Mouse (Mus musculus) lung, adult 2 months (tissue): ENCODE results near the gene Pla2g12a.

Experiments used
- CTCF ChIP-seq: fragments of 200-500 bp; IDR thresholded peaks from 2 replicates; pipeline ENCODE4 v1.5.1; 2011; ENCODE audit warnings: mild to moderate bottlenecking, low read length, control low read depth; ENCODE audit not compliant: insufficient read depth
- POLR2A ChIP-seq: fragments of 200-500 bp; IDR thresholded peaks from 2 replicates; pipeline ENCODE4 v1.6.1; 2011; ENCODE audit warnings: low read depth, mild to moderate bottlenecking, control low read depth, low read length, borderline replicate concordance; ENCODE audit errors: extremely low read depth

DNA sequence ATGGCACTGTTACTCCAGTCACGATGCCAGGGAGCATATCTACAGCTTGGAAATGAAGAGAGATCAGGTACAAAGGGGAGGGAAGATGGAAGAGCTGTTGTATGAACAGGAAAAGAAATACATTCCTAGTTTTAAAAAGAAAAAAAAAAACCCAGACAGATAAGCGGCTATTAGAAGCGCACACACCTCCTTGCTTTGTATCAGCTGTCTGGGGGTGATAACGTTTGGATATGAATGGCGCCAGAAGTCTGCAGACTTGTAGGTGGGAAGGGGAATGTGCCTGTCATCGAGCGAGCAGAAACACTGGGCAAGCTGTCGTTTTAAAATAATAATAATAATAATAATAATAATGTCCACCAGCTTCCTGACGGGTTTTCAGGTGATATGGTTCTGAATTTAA, 7.2 kb downstream of the Pla2g12a start:
- TF ChIP-seq CTCF (no peak), POLR2A (no peak)
